In genomic region chr7:123065951-123066351, GRCm38 (mm10) we compare ENCODE assay signal across 9 mouse cellular contexts. TPM values are rescaled to one million over a fixed set of nuclear protein-coding genes. Genes with fewer than 3 reads are reported as not detected.
DNase-seq lines count a peak whose midpoint lies in the region; ATAC-seq lines count a peak whose summit lies in the region.
"Had no signal": no experiment of that assay in that cellular context is flagged by ENCODE, and none has a peak within 500 bp of the region (broad histone marks: within the 10 kb centered on the region; RNA-seq: fewer than 3 reads in every experiment).

No protein-coding gene starts in this region.

- H3K9ac ChIP-seq in neural tube, embryonic 15.5 days (replicated peaks) = no peak overlapping the region
- no peak overlapping the region for H3K9ac ChIP-seq in hindbrain, embryonic 12.5 days
- H3K9ac ChIP-seq: midbrain, embryonic 12.5 days had no signal

- intact Hi-C loops in heart, postnatal 10 days (cut with DNase I) = no loop called here
- intact Hi-C loops in left cerebral cortex, postnatal 4 days (cut with DNase I) = no loop called here

- no peak overlapping the region for H3K4me2 ChIP-seq in neural tube, embryonic 15.5 days
- no peak overlapping the region for H3K4me2 ChIP-seq in hindbrain, embryonic 12.5 days (replicated peaks)
- H3K4me2 ChIP-seq: midbrain, embryonic 12.5 days had no signal

- no peaks in the 10 kb centered on the region for H3K9me3 ChIP-seq in neural tube, embryonic 15.5 days (replicated peaks)
- no peaks in the 10 kb centered on the region for H3K9me3 ChIP-seq in hindbrain, embryonic 12.5 days (replicated peaks)
- H3K9me3 ChIP-seq: midbrain, embryonic 12.5 days had no signal

- no peaks in the 10 kb centered on the region for H3K36me3 ChIP-seq in neural tube, embryonic 15.5 days
- no peaks in the 10 kb centered on the region for H3K36me3 ChIP-seq in hindbrain, embryonic 12.5 days
- H3K36me3 ChIP-seq: midbrain, embryonic 12.5 days had no signal

- H3K4me1 ChIP-seq in neural tube, embryonic 15.5 days = peaks cover 28% of the 10 kb centered on the region
- peaks cover 25% of the 10 kb centered on the region for H3K4me1 ChIP-seq in hindbrain, embryonic 12.5 days

- peak; percentile 81 for DNase-seq in adrenal gland, postnatal 14 days
- DNase-seq in cerebellum, adult 18-20 months = peak; percentile 75 to 81
- peak; percentile 29 to 30 for DNase-seq in heart, postnatal 10 days
- peak; percentile 27 for DNase-seq in left cerebral cortex, postnatal 4 days
- DNase-seq in kidney, postnatal 25 days = no peak

- no peaks in the 10 kb centered on the region for H3K27me3 ChIP-seq in neural tube, embryonic 15.5 days (replicated peaks)
- peaks cover 3% of the 10 kb centered on the region; the same call in 1 of the 2 replicates for H3K27me3 ChIP-seq in hindbrain, embryonic 12.5 days

- H3K4me3 ChIP-seq in neural tube, embryonic 15.5 days (replicated peaks) = no peak overlapping the region
- no peak overlapping the region for H3K4me3 ChIP-seq in hindbrain, embryonic 12.5 days
- H3K4me3 ChIP-seq: midbrain, embryonic 12.5 days had no signal

- no peak overlapping the region for H3K27ac ChIP-seq in neural tube, embryonic 15.5 days (replicated peaks)
- H3K27ac ChIP-seq in hindbrain, embryonic 12.5 days = no peak overlapping the region
- H3K27ac ChIP-seq: midbrain, embryonic 12.5 days had no signal

- WGBS in neural tube, embryonic 15.5 days = 87% methylated on average over 13 of the region's 13 CpGs
- WGBS in hindbrain, embryonic 12.5 days = 94% methylated on average over 13 of the region's 13 CpGs

- ATAC-seq in activated CD4-positive, CD25-positive, alpha-beta regulatory T cell, adult 4 months = no peak
- no peak for ATAC-seq in neural tube, embryonic 15.5 days (ENCODE audit: low FRiP score)
- no peak for ATAC-seq in hindbrain, embryonic 12.5 days (ENCODE audit: low FRiP score)

RNA-seq across cellular contexts. Expression of gene Tnrc6a, which starts 57.7 kb away (rescaled TPM):
- total RNA-seq in adrenal gland, postnatal 14 days (2021) = 57.5 and 68.3 TPM in 2 replicates
- total RNA-seq in heart, postnatal 10 days (2021) = 10 to 100 TPM; 38.5 to 47.3 TPM
- 10 to 100 TPM; 74.2 to 80.5 TPM for total RNA-seq in left cerebral cortex, postnatal 4 days (2021)
- 100 to 1,000 TPM in 1 of 2 experiments, 10 to 100 TPM in 1; 41.1 to 119 TPM for polyA plus RNA-seq in activated CD4-positive, CD25-positive, alpha-beta regulatory T cell, adult 4 months (2017; shearing (Covaris generic))
- polyA plus RNA-seq in neural tube, embryonic 15.5 days (2015; fragmentation: Nextera tagmentation; extraction: Ambion mirVana) = 51.6 and 53.7 TPM in 2 replicates
- polyA plus RNA-seq in hindbrain, embryonic 12.5 days (2016; fragmentation: Nextera tagmentation; extraction: Ambion mirVana) = 70.7 and 79.9 TPM in 2 replicates

Comparison
In these comparisons a context has a peak if more than half of its experiments do, and no peak if none do; other contexts are left out.
1. DNase-seq: peak in adrenal gland, postnatal 14 days (single experiment), cerebellum, adult 18-20 months (2 of 2), heart, postnatal 10 days (2 of 2) and left cerebral cortex, postnatal 4 days (single experiment); none in kidney, postnatal 25 days (0 of 2).